Mouse (Mus musculus) NIH3T3 (cell line): ENCODE measurements around the gene Jarid2.

Source experiments
- DNase-seq: peaks from one replicate; pipeline ENCODE4 v3.0.0-alpha.2; 2012; ENCODE audit warnings: low read depth

Gene Jarid2

DNA sequence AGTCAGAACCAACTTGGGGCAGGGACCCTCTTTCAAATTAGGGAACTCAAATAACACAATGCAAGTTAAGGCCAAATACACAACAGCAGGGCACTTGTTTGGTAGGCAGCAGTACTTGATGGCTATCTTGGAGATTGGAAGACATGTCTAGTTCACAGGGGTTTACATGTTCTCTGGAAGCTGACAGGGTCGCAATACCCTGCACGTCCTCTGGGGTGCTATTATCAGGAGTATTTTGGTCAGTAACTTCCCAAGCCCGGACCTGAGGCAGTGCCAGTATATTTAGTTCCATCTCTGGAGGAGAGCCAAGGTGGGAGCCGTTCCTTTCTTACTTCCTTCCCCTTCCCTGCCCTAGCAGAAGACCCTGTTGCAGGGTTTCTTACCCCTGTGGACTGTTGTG, 186.7 kb downstream of the Jarid2 start:
- peak; percentile 44 for DNase-seq

GRCm38 (mm10) chr13:44917202-44917601, 187.9 kb downstream of the Jarid2 start:
- no peak for DNase-seq

- no peak for DNase-seq
Measured at GRCm38 (mm10) chr13:44918269-44918668, 189.0 kb downstream of the Jarid2 start.

DNA sequence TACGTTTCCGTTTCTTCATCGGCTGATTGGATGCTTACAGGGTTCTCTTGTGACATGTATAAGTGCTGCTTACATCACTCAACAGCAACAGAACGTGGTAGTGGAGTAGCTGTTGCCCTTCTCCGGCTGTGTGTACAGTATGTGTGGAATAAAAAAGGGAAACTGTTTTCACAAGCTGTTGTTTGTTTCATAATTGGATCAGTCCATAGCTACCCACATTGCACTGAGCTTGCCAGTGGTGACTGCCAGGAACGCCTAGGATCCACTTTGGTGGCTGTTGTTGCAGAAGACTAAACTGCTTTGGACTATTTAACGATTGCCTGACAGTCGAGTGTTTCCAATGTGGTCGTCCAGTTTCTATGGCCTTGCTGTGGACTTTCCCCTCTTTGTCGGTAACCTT, 191.8 kb downstream of the Jarid2 start:
- no peak for DNase-seq

GRCm38 (mm10) chr13:44921721-44922120, 192.4 kb downstream of the Jarid2 start:
- DNase-seq, result no peak

DNA sequence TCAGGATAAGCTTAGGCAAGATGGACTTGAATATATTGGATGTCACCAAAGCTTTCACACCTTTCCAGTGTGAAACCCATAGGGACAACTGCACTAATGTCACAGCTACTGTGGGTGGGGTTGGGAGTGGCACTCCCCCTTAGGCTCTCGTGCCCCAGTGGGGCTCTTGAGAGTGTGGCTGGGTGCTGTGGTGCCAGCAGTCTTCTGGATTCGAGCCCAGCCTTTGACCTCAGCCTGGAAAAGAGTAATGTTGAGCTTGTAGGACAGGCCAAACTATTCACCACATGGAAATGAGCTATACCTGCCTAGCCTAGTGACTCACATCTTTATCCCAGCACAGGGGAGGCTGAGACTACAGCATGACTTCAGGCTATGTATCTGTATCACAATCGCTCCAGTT, 194.8 kb downstream of the Jarid2 start:
- no peak for DNase-seq

- DNase-seq, result no peak
Measured at GRCm38 (mm10) chr13:44925173-44925572, 195.9 kb downstream of the Jarid2 start.

GRCm38 (mm10) chr13:44926311-44926710, 197.0 kb downstream of the Jarid2 start:
- no peak for DNase-seq

GRCm38 (mm10) chr13:44932307-44933264, 203.3 kb downstream of the Jarid2 start:
- peak; percentile 56 for DNase-seq

GRCm38 (mm10) chr13:44933575-44933974, 204.3 kb downstream of the Jarid2 start:
- DNase-seq, result no peak

- no peak for DNase-seq
Measured at GRCm38 (mm10) chr13:44937681-44938080, 208.4 kb downstream of the Jarid2 start.

- DNase-seq, result peak; percentile 41
Measured at GRCm38 (mm10) chr13:44939326-44940035, 210.2 kb downstream of the Jarid2 start.

DNA sequence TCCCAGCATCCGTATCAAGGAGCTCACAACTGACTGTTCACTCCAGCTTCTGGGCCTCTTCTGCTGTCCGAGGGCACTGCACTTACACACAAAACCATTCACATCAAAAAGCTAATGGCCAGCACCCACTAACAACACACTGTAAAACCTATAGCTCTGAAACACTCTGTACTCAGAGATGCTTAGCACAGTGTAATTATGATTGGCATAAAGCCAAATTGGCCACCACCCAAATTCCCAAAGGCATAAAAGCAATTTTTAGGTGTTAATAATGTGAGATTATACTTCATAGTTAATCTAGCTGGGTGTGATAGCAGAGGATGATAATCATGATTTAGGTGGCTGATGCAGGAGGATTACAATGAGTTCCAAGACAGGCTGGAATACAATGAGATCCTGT, 214.3 kb downstream of the Jarid2 start:
- DNase-seq, result no peak

GRCm38 (mm10) chr13:44946880-44947635, 217.8 kb downstream of the Jarid2 start:
- DNase-seq, result no peak

GRCm38 (mm10) chr13:44948320-44949250, 219.3 kb downstream of the Jarid2 start:
- peak; percentile 23 for DNase-seq

- DNase-seq, result no peak
Measured at GRCm38 (mm10) chr13:44952393-44953086, 223.3 kb downstream of the Jarid2 start.

DNA sequence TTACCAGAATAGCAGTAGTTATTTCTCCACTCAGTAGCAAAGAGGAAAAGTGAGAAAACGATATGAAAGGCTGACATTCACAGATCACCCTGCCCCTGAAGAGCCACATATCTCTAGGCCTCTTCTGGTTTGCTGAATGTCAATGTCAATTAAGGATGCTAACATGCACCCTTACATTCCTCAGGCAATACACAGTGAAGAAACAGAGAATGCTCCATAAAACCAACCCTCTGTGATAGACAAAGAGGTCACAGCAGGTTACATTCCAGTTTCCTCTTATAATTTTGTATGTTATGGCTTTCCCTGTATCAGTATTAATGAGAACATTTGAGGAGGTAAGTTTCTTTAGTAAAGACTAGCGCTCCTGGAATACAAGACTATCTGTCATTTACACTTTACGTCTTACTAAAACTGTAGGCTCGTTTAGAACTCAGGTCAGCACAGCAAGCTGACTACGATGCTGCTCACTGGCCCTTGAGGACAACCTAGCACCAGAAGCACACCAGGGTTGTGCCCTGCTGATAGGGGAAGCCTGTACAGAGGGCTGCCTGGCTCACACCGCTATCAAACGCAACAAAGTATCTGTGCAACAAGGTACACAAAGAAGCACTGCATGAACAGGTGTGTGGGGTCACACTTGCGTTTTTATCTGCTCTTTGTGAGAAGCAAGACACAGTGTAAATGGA, 224.4 kb downstream of the Jarid2 start:
- no peak for DNase-seq

DNA sequence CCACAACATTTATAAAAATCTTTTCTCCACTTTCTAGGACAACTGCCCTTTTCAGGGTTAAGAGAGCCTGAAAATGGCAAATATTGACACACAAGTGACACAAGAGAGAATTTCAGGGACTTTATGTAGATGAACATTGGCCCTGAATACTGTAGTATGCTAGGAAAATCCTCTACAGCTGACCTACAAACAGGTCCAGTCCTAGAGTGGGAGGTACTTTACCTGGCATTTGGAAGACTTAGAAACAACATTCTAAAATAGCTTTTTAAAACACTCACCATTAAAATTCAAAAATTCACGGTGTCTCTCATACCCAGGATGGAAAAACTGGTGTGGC, 224.9 kb downstream of the Jarid2 start:
- DNase-seq, result no peak

DNA sequence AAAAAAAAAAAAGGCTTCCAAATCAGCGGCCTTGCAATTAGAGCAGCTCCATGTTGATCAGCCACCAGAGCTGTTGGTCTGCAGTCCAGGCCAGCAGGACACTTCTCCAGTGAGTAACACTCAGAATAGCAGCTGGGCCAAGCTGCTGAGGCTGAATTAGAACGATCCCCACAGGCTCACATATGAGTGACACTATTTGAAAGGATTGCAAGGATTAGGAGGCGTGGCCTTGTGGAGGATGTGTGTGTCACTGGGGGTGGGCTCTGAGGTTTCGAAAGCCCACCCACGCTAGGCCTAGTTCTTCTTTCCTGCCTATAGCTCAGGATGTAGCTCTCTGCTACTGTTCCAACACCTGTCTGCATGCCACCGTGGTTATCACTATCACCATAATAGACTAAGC, 226.5 kb downstream of the Jarid2 start:
- DNase-seq, result no peak

- no peak for DNase-seq
Measured at GRCm38 (mm10) chr13:44957049-44957448, 227.8 kb downstream of the Jarid2 start.
